Mouse (Mus musculus): ENCODE measurements around the gene Lamb1. TPM values are rescaled to one million over a fixed set of nuclear protein-coding genes. Genes with fewer than 3 reads are reported as not detected.

The Lamb1 gene
- total and polyA plus RNA-seq, 2 experiments, result 2.7 to 7.3 TPM

DNA sequence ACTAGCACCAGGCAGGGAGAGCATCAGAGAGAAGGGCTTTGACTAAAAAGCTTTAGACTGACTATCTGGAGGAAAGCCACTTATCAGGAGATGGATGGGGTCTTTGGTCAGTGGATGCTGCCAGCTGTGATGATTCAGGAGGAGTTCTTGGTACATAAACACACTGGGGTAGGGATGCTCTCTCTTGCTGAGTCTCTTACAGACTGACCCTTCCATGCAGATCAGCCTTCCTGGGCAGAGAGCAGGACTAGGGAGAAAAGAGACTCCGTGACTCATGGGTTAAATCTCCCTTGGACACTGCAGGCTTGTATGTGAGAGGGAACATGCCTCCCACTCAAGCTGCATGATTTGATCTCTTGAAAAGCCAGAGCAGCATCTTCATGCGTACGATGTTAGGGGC lies 18.9 kb upstream of the Lamb1 start:
- H3K36me3 ChIP-seq (ENCODE audit: control insufficient read depth, insufficient read depth, low read length), result no peaks in the 10 kb centered on the region
- no peak for DNase-seq (ENCODE audit: extremely low read depth, low read depth, low spot score)
- no peaks in the 10 kb centered on the region for H3K79me2 ChIP-seq (ENCODE audit: control insufficient read depth, insufficient read depth, low read length)
- H3K4me3 ChIP-seq (ENCODE audit: insufficient read depth, low read depth, low read length), result no peak overlapping the region
- H3K27me3 ChIP-seq (ENCODE audit: control insufficient read depth, insufficient read depth, low read length), result peaks cover 2% of the 10 kb centered on the region; the same call in 1 of the 2 replicates
- WGBS, result 78% methylated on average over 3 of the region's 3 CpGs
- no peak overlapping the region for H3K9ac ChIP-seq (ENCODE audit: low read depth, low read length)
- no peaks in the 10 kb centered on the region for H3K4me1 ChIP-seq (ENCODE audit: control insufficient read depth, insufficient read depth, low read length)
- no peak overlapping the region for H3K27ac ChIP-seq (replicated peaks; ENCODE audit: insufficient read depth, low read depth, low read length)
- TF ChIP-seq CTCF (IDR thresholded peaks at IDR 0.05; ENCODE audit: low read depth, low read length) (no peak), POLR2A (IDR thresholded peaks at IDR 0.05; ENCODE audit: extremely low read depth, insufficient read depth, low read length) (no peak)

DNA sequence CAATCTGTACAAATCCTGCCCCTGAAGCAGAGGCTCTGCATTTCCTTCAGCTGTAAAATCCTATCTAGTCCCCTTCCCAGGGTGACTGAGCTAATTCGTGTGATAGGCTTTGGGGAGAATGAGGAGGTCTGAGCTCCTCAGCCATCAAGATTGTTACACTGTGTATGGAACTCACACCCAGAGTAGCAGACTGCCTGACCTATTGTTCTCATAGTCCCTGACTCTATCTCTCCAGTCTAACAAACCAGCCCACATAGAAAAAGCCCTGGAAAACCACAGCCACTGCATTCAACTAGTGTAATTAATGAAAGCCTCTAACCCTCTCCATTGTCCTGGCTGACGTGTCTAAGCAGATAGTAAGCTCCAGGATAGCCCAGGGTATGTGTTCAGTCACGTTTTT lies 18.4 kb upstream of the Lamb1 start:
- peaks cover 2% of the 10 kb centered on the region; the same call in 1 of the 2 replicates for H3K27me3 ChIP-seq (ENCODE audit: control insufficient read depth, insufficient read depth, low read length)
- TF ChIP-seq CTCF (IDR thresholded peaks at IDR 0.05; ENCODE audit: low read depth, low read length), result no peak
- no peaks in the 10 kb centered on the region for H3K79me2 ChIP-seq (ENCODE audit: control insufficient read depth, insufficient read depth, low read length)
- WGBS, result 61% methylated on average over 3 of the region's 3 CpGs
- H3K27ac ChIP-seq (replicated peaks; ENCODE audit: insufficient read depth, low read depth, low read length), result no peak overlapping the region
- no peak for DNase-seq (ENCODE audit: extremely low read depth, low read depth, low spot score)
- H3K4me3 ChIP-seq (ENCODE audit: insufficient read depth, low read depth, low read length), result no peak overlapping the region
- H3K36me3 ChIP-seq (ENCODE audit: control insufficient read depth, insufficient read depth, low read length), result no peaks in the 10 kb centered on the region
- H3K4me1 ChIP-seq (ENCODE audit: control insufficient read depth, insufficient read depth, low read length), result no peaks in the 10 kb centered on the region
- no peak overlapping the region for H3K9ac ChIP-seq (ENCODE audit: low read depth, low read length)

DNA sequence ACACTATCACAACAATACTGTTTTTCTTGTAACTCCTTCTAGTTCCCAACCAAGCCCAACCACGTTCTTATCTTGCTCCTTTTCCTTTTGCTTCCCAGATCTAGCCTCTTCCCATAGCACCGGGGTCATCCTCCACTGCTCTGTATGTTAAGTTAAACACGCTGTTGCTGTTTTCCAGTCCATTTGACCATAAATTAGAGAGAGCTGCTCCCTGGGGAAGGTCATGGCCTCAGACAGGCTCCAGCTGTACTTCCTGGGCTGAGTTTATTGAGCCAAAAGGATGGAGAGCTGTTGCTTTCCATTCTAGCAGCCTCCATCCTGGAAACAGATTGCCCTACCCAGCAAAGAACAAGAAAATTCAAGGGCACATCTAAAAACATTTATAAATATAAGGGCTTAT lies 16.9 kb upstream of the Lamb1 start:
- WGBS, result 74% methylated on average over 3 of the region's 3 CpGs
- H3K4me3 ChIP-seq (ENCODE audit: insufficient read depth, low read depth, low read length), result no peak overlapping the region
- DNase-seq (ENCODE audit: extremely low read depth, low read depth, low spot score), result no peak

DNA sequence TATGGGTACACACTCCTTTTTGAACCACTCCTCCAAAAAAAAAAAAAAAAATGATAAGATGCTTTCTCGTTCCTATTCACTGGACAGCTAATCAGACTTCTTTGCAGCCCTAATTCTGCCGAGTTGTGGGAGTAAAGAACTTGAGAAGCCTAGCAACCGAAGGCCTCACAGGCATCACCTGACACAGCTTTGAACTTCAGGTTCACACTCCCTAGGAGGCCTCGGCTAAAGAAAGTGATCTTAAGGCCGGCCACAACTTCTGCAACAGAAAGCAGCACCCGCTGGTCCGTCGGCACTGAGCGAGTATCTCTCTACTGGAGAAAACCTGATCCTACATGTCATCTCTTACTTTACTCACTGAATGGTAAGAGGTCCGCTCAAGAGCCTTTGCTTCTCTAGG lies 16.4 kb upstream of the Lamb1 start:
- DNase-seq (ENCODE audit: extremely low read depth, low read depth, low spot score), result no peak
- WGBS, result 59% methylated on average over 10 of the region's 10 CpGs
- H3K27ac ChIP-seq (replicated peaks; ENCODE audit: insufficient read depth, low read depth, low read length), result no peak overlapping the region
- H3K36me3 ChIP-seq (ENCODE audit: control insufficient read depth, insufficient read depth, low read length), result no peaks in the 10 kb centered on the region
- H3K4me3 ChIP-seq (ENCODE audit: insufficient read depth, low read depth, low read length), result no peak overlapping the region
- no peak for TF ChIP-seq POLR2A (IDR thresholded peaks at IDR 0.05; ENCODE audit: extremely low read depth, insufficient read depth, low read length)
- no peak for TF ChIP-seq CTCF (IDR thresholded peaks at IDR 0.05; ENCODE audit: low read depth, low read length)
- H3K9ac ChIP-seq (ENCODE audit: low read depth, low read length), result no peak overlapping the region
- H3K4me1 ChIP-seq (ENCODE audit: control insufficient read depth, insufficient read depth, low read length), result no peaks in the 10 kb centered on the region
- no peaks in the 10 kb centered on the region for H3K79me2 ChIP-seq (ENCODE audit: control insufficient read depth, insufficient read depth, low read length)
- peaks cover 2% of the 10 kb centered on the region; the same call in 1 of the 2 replicates for H3K27me3 ChIP-seq (ENCODE audit: control insufficient read depth, insufficient read depth, low read length)

More for the DNA sequence above, 16.9 kb upstream of the Lamb1 start:
- Histone ChIP-seq H3K27ac (replicated peaks; ENCODE audit: insufficient read depth, low read depth, low read length) (no peak overlapping the region), H3K36me3 (ENCODE audit: control insufficient read depth, insufficient read depth, low read length) (no peaks in the 10 kb centered on the region), H3K9ac (ENCODE audit: low read depth, low read length) (no peak overlapping the region), H3K4me1 (ENCODE audit: control insufficient read depth, insufficient read depth, low read length) (no peaks in the 10 kb centered on the region), H3K79me2 (ENCODE audit: control insufficient read depth, insufficient read depth, low read length) (no peaks in the 10 kb centered on the region), H3K27me3 (ENCODE audit: control insufficient read depth, insufficient read depth, low read length) (peaks cover 2% of the 10 kb centered on the region; the same call in 1 of the 2 replicates)
- no peak for TF ChIP-seq CTCF (IDR thresholded peaks at IDR 0.05; ENCODE audit: low read depth, low read length)
- TF ChIP-seq POLR2A (IDR thresholded peaks at IDR 0.05; ENCODE audit: extremely low read depth, insufficient read depth, low read length), result no peak

DNA sequence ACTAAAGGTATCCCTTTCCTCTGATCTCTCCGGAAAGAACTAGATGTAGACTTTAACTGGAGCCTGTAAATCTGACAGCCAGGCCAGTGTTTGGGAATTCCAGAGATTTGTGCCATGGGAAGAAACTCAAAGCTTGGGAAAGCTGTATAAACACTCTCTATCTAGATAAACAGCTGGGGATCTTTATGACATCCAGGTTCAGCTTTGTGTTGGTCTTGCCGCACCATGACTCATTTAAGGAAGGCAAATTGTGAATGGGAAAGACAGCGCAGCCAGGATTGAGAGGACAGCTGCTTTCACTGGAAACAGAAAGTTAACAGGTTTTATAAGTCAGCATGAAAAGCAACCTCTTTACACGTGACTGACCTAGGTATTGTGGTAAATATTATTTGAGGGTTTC lies 12.8 kb upstream of the Lamb1 start:
- Histone ChIP-seq H3K36me3 (ENCODE audit: control insufficient read depth, insufficient read depth, low read length) (no peaks in the 10 kb centered on the region), H3K4me1 (ENCODE audit: control insufficient read depth, insufficient read depth, low read length) (no peaks in the 10 kb centered on the region), H3K9ac (ENCODE audit: low read depth, low read length) (no peak overlapping the region), H3K79me2 (ENCODE audit: control insufficient read depth, insufficient read depth, low read length) (no peaks in the 10 kb centered on the region), H3K27me3 (ENCODE audit: control insufficient read depth, insufficient read depth, low read length) (no peaks in the 10 kb centered on the region; the same call in 1 of the 2 replicates), H3K27ac (replicated peaks; ENCODE audit: insufficient read depth, low read depth, low read length) (no peak overlapping the region), H3K4me3 (ENCODE audit: insufficient read depth, low read depth, low read length) (no peak overlapping the region)
- DNase-seq (ENCODE audit: extremely low read depth, low read depth, low spot score), result no peak
- TF ChIP-seq CTCF (IDR thresholded peaks at IDR 0.05; ENCODE audit: low read depth, low read length) (no peak), POLR2A (IDR thresholded peaks at IDR 0.05; ENCODE audit: extremely low read depth, insufficient read depth, low read length) (no peak)
- 70% methylated on average over 4 of the region's 4 CpGs for WGBS

DNA sequence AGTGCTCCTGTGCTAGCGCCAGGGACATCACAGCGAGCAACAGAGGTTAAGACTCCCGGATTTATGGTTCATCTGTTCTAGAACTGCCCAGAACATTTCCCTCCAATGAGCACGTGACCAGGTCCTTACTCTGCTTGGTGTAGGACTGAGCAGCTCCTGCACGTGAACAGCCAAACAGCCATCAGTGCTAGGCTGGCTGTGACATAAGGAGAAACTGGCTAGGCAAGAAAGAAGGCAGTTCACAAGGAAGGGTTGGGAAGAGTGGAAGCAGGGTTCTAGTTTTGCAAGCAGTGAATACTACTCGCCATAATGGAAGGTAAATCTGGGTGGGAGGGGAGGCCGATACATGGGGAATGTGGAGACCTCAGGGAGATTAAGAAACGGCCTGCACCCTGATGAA lies 10.1 kb upstream of the Lamb1 start:
- TF ChIP-seq CTCF (IDR thresholded peaks at IDR 0.05; ENCODE audit: low read depth, low read length) (no peak), POLR2A (IDR thresholded peaks at IDR 0.05; ENCODE audit: extremely low read depth, insufficient read depth, low read length) (no peak)
- Histone ChIP-seq H3K4me3 (ENCODE audit: insufficient read depth, low read depth, low read length) (no peak overlapping the region), H3K4me1 (ENCODE audit: control insufficient read depth, insufficient read depth, low read length) (no peaks in the 10 kb centered on the region), H3K27me3 (ENCODE audit: control insufficient read depth, insufficient read depth, low read length) (no peaks in the 10 kb centered on the region; the same call in 1 of the 2 replicates), H3K79me2 (ENCODE audit: control insufficient read depth, insufficient read depth, low read length) (no peaks in the 10 kb centered on the region), H3K9ac (ENCODE audit: low read depth, low read length) (no peak overlapping the region), H3K27ac (replicated peaks; ENCODE audit: insufficient read depth, low read depth, low read length) (no peak overlapping the region), H3K36me3 (ENCODE audit: control insufficient read depth, insufficient read depth, low read length) (no peaks in the 10 kb centered on the region)
- 84% methylated on average over 8 of the region's 8 CpGs for WGBS
- no peak for DNase-seq (ENCODE audit: extremely low read depth, low read depth, low spot score)
